ENCODE assay signal across 15 mouse cellular contexts in the genomic region with DNA sequence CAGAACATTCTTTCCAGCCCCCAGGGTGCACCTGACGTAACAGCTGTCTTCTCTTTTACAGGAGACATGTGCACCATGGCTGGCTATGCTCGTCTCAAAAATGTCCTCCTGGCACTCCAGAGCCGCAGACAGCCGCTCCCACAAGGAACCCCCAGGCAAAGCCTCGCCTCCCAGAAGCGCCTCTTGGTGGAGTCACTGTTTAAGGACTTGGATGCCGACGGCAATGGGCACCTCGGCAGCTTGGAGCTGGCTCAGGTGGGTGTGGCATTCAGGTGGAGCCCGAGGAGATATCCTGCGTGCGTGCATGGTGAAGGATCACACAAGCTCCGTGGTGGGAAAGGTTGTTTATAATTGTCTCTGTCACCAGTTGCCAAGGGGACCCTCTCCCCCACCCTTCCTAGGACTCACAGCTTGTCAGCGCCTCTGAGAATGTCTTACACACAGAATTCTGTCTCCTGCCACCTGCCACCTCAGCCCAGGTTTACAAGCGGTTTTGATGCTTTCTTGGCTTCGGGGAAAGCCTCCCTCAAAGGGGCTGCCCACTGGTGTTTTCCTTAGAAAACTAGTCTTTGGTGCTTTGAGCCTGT.
A peak's percentile ranks its signal among the peaks of the same experiment; 100 is the strongest.
DNase-seq lines count a peak whose midpoint lies in the region; ATAC-seq lines count a peak whose summit lies in the region.
"Had no signal": no experiment of that assay in that cellular context is flagged by ENCODE, and none has a peak within 500 bp of the region (broad histone marks: within the 10 kb centered on the region; RNA-seq: fewer than 3 reads in every experiment).

No protein-coding gene starts in this region.

- no peak for ATAC-seq in heart, embryonic 12.5 days (ENCODE audit: insufficient number of reproducible peaks, low FRiP score)
- ATAC-seq in midbrain, embryonic 11.5 days (ENCODE audit: low FRiP score) = no peak
- ATAC-seq in midbrain, embryonic 16.5 days = no peak

- peaks cover 21% of the 10 kb centered on the region for H3K4me1 ChIP-seq in heart, embryonic 12.5 days (replicated peaks)
- H3K4me1 ChIP-seq in midbrain, embryonic 11.5 days (ENCODE audit: control insufficient read depth, insufficient read depth, low read length) = peaks cover 2% of the 10 kb centered on the region
- 0 out of 2 replicates have a peak, but pooled peaks cover 2% of the 10 kb centered on the region for H3K4me1 ChIP-seq in midbrain, embryonic 16.5 days (ENCODE audit: control insufficient read depth, insufficient read depth, low read length)
- H3K4me1 ChIP-seq in limb, embryonic 10.5 days = peaks cover 60% of the 10 kb centered on the region

- no peak overlapping the region for H3K27ac ChIP-seq in heart, embryonic 12.5 days (ENCODE audit: poor library complexity, severe bottlenecking)
- H3K27ac ChIP-seq in midbrain, embryonic 11.5 days (ENCODE audit: low read depth, low read length) = no peak overlapping the region
- H3K27ac ChIP-seq in midbrain, embryonic 16.5 days (ENCODE audit: low read length) = no peak overlapping the region
- H3K27ac ChIP-seq in limb, embryonic 10.5 days = 0 out of 2 replicates have a peak overlapping the region, but pooled peaks have one; percentile 9
- H3K27ac ChIP-seq: liver, embryonic 14.5 days had no signal

- intact Hi-C loops in heart, postnatal 36 days (cut with DNase I) = no loop called here
- intact Hi-C loops in gastrocnemius, postnatal 14 days (cut with DNase I; ENCODE audit: low total_unique reads) = no loop called here

- 52% methylated on average over 16 of the region's 16 CpGs for WGBS in heart, embryonic 12.5 days
- 63% methylated on average over 16 of the region's 16 CpGs for WGBS in midbrain, embryonic 11.5 days
- WGBS in midbrain, embryonic 16.5 days = 40% methylated on average over 16 of the region's 16 CpGs
- 74% methylated on average over 16 of the region's 16 CpGs for WGBS in limb, embryonic 10.5 days

- peak overlapping the region; percentile 25; the same call in 1 of the 2 replicates for H3K4me2 ChIP-seq in heart, embryonic 12.5 days
- no peak overlapping the region for H3K4me2 ChIP-seq in midbrain, embryonic 11.5 days
- H3K4me2 ChIP-seq in midbrain, embryonic 16.5 days (ENCODE audit: low read length) = no peak overlapping the region

- H3K4me3 ChIP-seq in heart, embryonic 12.5 days = no peak overlapping the region
- H3K4me3 ChIP-seq in midbrain, embryonic 11.5 days (ENCODE audit: low read depth, low read length) = no peak overlapping the region
- H3K4me3 ChIP-seq in midbrain, embryonic 16.5 days (ENCODE audit: low read depth, low read length) = no peak overlapping the region
- no peak overlapping the region for H3K4me3 ChIP-seq in limb, embryonic 10.5 days

- no peaks in the 10 kb centered on the region for H3K36me3 ChIP-seq in heart, embryonic 12.5 days
- no peaks in the 10 kb centered on the region for H3K36me3 ChIP-seq in midbrain, embryonic 11.5 days (ENCODE audit: control insufficient read depth, insufficient read depth, low read length)
- H3K36me3 ChIP-seq in midbrain, embryonic 16.5 days (ENCODE audit: control insufficient read depth, insufficient read depth, low read length) = no peaks in the 10 kb centered on the region
- no peaks in the 10 kb centered on the region for H3K36me3 ChIP-seq in limb, embryonic 10.5 days

- DNase-seq in cerebellum, postnatal 10 days = peak; percentile 26 to 33
- no peak for DNase-seq in cerebellum, postnatal 25 days
- no peak for DNase-seq in heart, postnatal 36 days
- peak; percentile 84 for DNase-seq in midbrain, embryonic 11.5 days (ENCODE audit: low spot score, missing footprints)
- no peak for DNase-seq in limb, embryonic 10.5 days (ENCODE audit: low spot score)
- no peak for DNase-seq in gastrocnemius, postnatal 14 days
- DNase-seq: cerebellum, adult 9-10 months; embryo, embryonic 11 days; kidney, adult 2 months; kidney, postnatal 36 days; right cerebral cortex, postnatal 25 days; thymus, postnatal 14 days had no signal

- no peaks in the 10 kb centered on the region for H3K27me3 ChIP-seq in heart, embryonic 12.5 days (replicated peaks)
- H3K27me3 ChIP-seq in midbrain, embryonic 11.5 days (ENCODE audit: control insufficient read depth, insufficient read depth, low read length) = peaks cover 2% of the 10 kb centered on the region; the same call in 1 of the 2 replicates
- no peaks in the 10 kb centered on the region for H3K27me3 ChIP-seq in midbrain, embryonic 16.5 days (ENCODE audit: control insufficient read depth, insufficient read depth, low read depth, low read length)
- H3K27me3 ChIP-seq in limb, embryonic 10.5 days (ENCODE audit: low read depth, poor library complexity, severe bottlenecking) = 0 out of 2 replicates have a peak, but pooled peaks cover 2% of the 10 kb centered on the region

- H3K9me3 ChIP-seq in heart, embryonic 12.5 days (replicated peaks) = no peaks in the 10 kb centered on the region
- H3K9me3 ChIP-seq in midbrain, embryonic 11.5 days (ENCODE audit: control insufficient read depth, low read length) = no peaks in the 10 kb centered on the region
- H3K9me3 ChIP-seq in midbrain, embryonic 16.5 days (replicated peaks; ENCODE audit: control insufficient read depth, low read length, poor library complexity, severe bottlenecking) = no peaks in the 10 kb centered on the region
- no peaks in the 10 kb centered on the region for H3K9me3 ChIP-seq in limb, embryonic 10.5 days (replicated peaks)

- H3K9ac ChIP-seq in heart, embryonic 12.5 days = no peak overlapping the region
- H3K9ac ChIP-seq in midbrain, embryonic 11.5 days (ENCODE audit: low read length) = no peak overlapping the region
- H3K9ac ChIP-seq in midbrain, embryonic 16.5 days (ENCODE audit: low read depth, low read length) = no peak overlapping the region
- H3K9ac ChIP-seq: liver, embryonic 14.5 days had no signal

Comparison
In these comparisons a context has a peak if more than half of its experiments do, and no peak if none do; other contexts are left out.
1. DNase-seq: peak in cerebellum, postnatal 10 days (2 of 2) and midbrain, embryonic 11.5 days (single experiment); none in cerebellum, postnatal 25 days (0 of 2), heart, postnatal 36 days (0 of 2), limb, embryonic 10.5 days (single experiment) and gastrocnemius, postnatal 14 days (single experiment).